Mouse (Mus musculus) gastrocnemius, postnatal 10 days (tissue): ENCODE data around the gene Rtl8b. TPM values are rescaled to one million over a fixed set of nuclear protein-coding genes. Genes with fewer than 3 reads are reported as not detected.
"Not testable (repeated sequence)": the region's sequence is repeated elsewhere in the genome, so short reads cannot be mapped to it uniquely, and the experiment has no call there.

Experiments
- DNase-seq: peaks from one replicate; pipeline ENCODE4 v3.0.0; 2021; ENCODE audit warnings: mixed read lengths
- long read RNA-seq, 2 experiments: library from polyadenylated mRNA; stranded (forward); transcript quantifications; one replicate each; pipeline ENCODE4 v2.0.0; 2021
- total RNA-seq, 2 experiments: library from RNA; stranded (reverse); gene quantifications; 2 replicates each; pipeline ENCODE4 v1.2.3; 2021

Rtl8b gene
- total RNA-seq, result 10 to 100 TPM; 87.2 to 94.8 TPM
- long read RNA-seq, experiment 1, transcript Rtl8b-201 (1 exons, 1,232 nt), result major isoform, 35 of 35 reads
- long read RNA-seq, experiment 1, partial matches to known transcripts, result 0 of 35 reads
- long read RNA-seq, experiment 1, other reads (novel, unspliced or antisense), result 0 of 35 reads
- long read RNA-seq, experiment 2, transcript Rtl8b-201 (1 exons, 1,232 nt), result major isoform, 57 of 57 reads
- long read RNA-seq, experiment 2, partial matches to known transcripts, result 0 of 57 reads
- long read RNA-seq, experiment 2, other reads (novel, unspliced or antisense), result 0 of 57 reads

- DNase-seq, result peak; percentile 69
These were observed at the start of gene Rtl8b for GRCm38 (mm10) chrX:53670294-53670693. TSS of gene Rtl8b (minus strand) at chrX:53670408.

- peak; percentile 34 for DNase-seq
These were observed 46.3 kb upstream of the Rtl8b start for GRCm38 (mm10) chrX:53716323-53717182.

- no peak for DNase-seq
These were observed 45.7 kb upstream of the Rtl8b start for GRCm38 (mm10) chrX:53715942-53716322.

GRCm38 (mm10) chrX:53702673-53703072 is 32.5 kb upstream of the Rtl8b start:
- DNase-seq, result no peak

- DNase-seq, result no peak
These were observed 29.0 kb upstream of the Rtl8b start for GRCm38 (mm10) chrX:53699225-53699624.

GRCm38 (mm10) chrX:53694008-53694777 is 24.0 kb upstream of the Rtl8b start:
- no peak for DNase-seq

GRCm38 (mm10) chrX:53693141-53693540 is 22.9 kb upstream of the Rtl8b start:
- DNase-seq, result no peak

GRCm38 (mm10) chrX:53692065-53692464 is 21.9 kb upstream of the Rtl8b start:
- no peak for DNase-seq

GRCm38 (mm10) chrX:53684676-53685075 is 14.5 kb upstream of the Rtl8b start:
- not testable (repeated sequence) for DNase-seq

- DNase-seq, result not testable (repeated sequence)
These were observed 12.4 kb upstream of the Rtl8b start for GRCm38 (mm10) chrX:53682650-53683049.

GRCm38 (mm10) chrX:53676943-53677342 is 6.7 kb upstream of the Rtl8b start:
- peak; percentile 67 for DNase-seq

- not testable (repeated sequence) for DNase-seq
These were observed 488 bp upstream of the Rtl8b start for GRCm38 (mm10) chrX:53670696-53671095.

- DNase-seq, result not testable (repeated sequence)
These were observed 494 bp downstream of the Rtl8b start for GRCm38 (mm10) chrX:53669557-53670270.

GRCm38 (mm10) chrX:53652917-53653316 is 17.3 kb downstream of the Rtl8b start:
- not testable (repeated sequence) for DNase-seq

- no peak for DNase-seq
These were observed 24.3 kb downstream of the Rtl8b start for GRCm38 (mm10) chrX:53645885-53646284.

GRCm38 (mm10) chrX:53642980-53643961 is 26.9 kb downstream of the Rtl8b start, which contains the start of gene Rtl8a:
TSS of gene Rtl8a (minus strand) at chrX:53643682.
- DNase-seq, result peak; percentile 70

GRCm38 (mm10) chrX:53642604-53642979 is 27.6 kb downstream of the Rtl8b start:
- not testable (repeated sequence) for DNase-seq

- DNase-seq, result not testable (repeated sequence)
These were observed 32.1 kb downstream of the Rtl8b start for GRCm38 (mm10) chrX:53638107-53638506.
